Mouse (Mus musculus): ENCODE data around the gene Sytl4.

Sytl4 gene

DNA sequence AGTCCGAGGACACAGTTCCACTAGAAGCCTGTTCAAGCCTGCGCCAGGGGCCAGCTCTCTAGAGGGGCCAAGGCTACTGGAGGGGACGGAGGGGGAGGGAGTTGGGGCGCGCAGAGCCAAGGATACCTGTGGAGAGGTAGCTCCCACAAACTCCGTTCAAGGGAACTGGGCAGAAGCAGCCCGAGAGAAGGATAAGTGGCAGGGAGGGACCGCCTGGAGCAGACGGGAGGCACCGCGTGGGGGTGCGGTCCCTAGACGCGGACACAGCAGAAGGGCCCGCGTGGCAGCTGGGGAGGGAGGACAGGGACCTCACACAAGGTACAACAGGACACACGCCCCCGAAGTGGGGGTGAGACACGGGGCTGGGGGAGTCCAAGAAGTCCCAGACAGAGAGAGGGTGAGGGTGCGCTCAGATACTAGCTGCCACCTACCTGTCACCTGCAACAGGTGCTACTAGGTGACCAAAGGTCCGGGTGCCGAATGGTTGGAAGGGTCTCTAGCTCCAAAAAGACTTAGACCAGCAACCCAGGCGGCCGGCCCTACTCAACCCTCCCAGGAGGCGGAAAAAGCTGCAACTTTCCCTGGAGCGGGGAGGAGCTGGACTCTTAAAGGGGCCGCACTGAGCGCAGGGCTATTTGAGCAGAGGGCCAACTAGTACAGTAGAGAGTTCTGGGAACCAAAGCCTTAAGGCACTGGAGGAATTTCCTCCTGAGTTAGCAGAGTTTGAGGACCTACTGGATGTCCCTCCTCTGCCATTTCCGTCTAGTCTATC lies at the start of gene Sytl4:
Gene Sytl4, minus strand, starts transcription at position 582 of the 772 bp plus-strand sequence.
- no peak for DNase-seq (ENCODE audit: low read depth)

DNA sequence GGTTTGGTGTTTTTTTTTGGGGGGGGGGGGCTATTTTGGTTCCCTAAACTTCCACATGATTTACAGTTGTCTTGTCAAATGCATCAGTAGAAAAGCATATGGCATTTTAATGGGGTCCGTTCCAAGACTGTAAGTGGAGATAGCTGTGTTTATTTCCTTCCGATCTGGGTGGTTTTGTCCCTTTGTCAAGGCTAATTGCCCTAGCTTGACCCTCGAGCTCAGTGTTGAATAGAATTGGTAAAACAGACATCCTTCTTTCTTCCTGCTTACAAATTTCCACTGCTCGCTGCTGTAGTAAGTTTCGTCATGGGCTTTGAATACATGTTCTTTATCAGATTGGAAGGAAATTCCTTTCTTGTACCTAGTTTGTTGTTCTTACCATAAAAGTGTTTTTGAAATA lies 39.1 kb upstream of the Sytl4 start:
- no peak for DNase-seq (ENCODE audit: low read depth)

DNA sequence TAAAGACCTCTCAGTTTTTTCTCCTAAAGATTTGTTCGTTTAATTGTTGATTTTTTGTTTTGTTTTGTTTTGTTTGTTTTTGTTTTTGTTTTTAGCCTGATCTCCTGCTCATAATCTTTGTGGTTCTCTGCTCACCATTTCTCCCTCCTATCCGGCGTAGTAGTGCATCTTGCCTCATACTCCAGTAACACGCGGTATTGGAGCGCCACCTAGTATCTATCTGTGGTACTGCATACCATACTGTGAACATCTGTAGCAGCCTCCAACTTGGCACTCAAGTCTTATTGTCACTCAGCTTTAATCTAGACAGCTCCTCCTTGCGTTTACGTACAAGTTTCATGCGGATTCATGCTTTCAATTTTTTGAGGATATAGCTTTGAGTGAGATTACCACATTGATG lies 37.4 kb upstream of the Sytl4 start:
- peak; percentile 78 for DNase-seq (ENCODE audit: low read depth)

DNA sequence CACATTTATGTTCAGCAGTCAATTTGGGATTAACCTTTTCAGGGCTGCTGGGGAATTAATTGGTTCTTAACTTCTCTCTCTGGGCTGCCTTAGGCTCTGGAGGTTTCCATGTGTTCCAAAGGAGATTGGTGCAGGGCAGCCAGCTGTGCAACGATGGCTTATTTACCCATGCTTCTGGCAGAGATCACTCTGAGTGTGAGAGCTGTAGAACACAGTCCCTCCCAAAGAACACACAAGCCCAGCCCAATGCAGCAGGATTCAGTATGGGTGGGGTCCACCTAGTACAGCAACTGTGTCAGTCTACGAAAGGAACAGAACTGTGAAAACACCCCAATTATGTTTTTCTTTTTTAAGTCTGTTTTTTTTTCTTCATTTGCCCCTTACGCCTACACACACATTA lies 14.3 kb upstream of the Sytl4 start:
- DNase-seq (ENCODE audit: low read depth) = no peak

DNA sequence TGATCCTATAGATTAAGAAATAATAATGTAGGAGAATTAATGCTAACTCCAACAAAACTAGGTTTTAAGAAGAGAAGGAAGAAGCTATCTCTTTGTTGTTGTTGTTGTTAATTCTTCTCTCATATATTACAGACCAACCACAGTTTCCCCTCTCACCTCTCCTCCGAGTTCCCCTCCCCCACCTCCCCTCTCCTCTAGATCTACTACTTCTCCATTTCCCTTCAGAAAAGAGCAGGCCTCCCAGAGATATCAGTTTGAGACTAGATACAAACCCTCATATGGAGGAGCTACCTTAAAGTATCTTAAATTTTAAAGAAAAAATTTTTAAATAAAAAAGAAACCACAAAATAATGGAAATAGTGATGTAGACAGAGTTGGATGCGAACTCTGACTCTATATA lies 17.0 kb downstream of the Sytl4 start:
- no peak for DNase-seq (ENCODE audit: low read depth)

DNA sequence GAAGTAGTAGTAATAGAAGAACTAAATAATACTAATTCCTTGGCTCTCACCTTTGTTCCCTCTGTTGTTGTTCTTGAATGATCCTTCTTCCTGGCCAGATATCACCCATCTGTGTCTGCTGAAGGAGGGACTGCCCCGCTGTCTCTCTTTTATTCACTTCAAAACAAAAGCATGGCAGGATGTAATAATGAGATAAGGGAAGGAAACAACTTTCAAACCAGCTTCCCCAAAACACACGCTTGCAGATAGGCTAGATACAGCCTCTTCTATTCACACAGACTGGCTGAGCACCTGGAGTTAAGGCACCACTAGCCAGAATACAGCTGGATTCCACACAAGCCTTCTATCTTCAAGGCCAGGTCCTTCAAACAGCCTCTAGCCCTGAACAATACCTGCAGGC lies 21.0 kb downstream of the Sytl4 start:
- no peak for DNase-seq (ENCODE audit: low read depth)

DNA sequence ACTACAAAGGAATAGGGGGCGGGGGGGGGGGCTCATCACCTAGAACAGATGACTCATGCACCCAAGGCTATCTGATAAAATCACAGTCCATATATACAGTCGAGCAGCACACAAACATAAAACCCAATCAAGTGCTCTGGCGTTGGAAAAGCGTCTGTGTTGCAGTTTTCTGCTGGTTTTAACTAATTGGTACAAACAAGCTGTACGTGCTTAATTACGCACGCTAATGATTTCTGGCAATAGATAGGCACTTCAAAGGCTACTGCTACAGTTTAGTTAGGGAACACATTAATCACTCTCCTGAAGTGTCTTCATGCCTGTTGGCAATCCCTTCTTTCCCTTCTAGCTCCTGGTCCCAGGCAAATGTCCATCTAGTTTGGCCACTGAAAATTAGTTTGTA lies 27.0 kb downstream of the Sytl4 start:
- DNase-seq (ENCODE audit: low read depth) = no peak

DNA sequence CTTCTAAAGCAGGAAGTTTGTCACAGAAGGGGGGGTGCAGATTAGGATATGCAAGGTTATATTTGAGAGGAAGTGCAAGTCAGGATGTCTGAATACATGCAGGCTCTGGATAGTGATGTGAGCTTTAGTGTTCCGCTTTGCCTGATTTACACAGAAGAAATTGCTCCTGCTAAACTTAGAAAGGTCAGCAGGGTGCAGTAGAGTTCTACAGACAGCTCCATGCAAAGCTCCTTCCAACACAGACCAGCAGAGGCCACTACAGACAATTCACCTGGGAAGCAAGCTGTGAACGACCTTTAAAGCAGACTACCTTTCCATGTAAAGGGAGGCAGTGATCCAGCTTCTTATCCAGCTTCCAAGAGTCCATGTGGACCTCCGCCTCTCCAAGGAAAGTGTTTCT lies 34.2 kb downstream of the Sytl4 start:
- peak; percentile 66 for DNase-seq (ENCODE audit: low read depth)

DNA sequence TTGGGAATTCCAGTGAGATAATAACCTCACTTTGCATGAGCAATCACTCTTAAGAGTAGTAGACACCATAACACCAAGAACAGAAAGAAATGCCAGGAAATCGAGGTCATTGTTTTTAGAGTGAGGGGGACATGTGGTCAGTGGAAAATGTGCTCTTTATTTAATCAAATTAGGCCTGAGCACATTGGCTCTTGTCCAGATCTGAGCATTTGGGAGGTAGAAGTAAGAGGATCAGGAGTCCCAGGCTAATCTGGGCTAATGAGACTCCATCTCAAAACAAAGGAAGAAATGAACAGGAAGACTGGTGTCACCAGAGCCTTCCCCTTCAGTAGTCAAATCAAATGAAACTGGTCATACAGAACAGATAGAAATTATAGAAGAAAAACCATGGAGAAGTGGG lies 42.1 kb downstream of the Sytl4 start:
- DNase-seq (ENCODE audit: low read depth) = no peak

DNA sequence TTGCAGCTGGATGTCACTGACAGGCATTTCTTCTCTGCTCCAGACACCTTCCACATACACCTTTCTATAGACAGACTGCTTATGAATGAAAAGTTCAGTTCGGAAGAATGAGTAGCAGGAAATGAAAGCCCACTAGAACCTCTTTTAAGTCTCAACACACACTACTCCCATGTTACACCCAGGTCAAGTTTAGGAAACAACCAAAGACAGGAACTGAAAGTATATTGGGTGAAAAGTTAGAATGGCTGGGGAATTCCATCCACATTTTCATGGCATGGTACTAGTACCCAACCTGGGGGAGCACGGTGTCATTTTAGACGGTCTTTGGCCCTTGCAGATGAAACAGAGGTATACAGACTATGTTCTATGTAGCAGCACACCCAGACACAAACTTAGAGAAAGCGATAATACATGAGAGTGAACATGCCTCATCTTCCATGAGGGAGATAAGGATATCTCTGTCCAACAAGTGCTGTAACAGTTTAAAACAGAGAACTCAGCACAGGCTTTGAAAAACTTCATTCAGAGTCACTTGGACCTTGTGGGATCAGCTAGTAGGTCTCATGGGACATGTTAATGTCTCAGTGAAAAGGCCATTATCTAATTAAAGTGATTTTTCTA lies 44.9 kb downstream of the Sytl4 start:
- no peak for DNase-seq (ENCODE audit: low read depth)

DNA sequence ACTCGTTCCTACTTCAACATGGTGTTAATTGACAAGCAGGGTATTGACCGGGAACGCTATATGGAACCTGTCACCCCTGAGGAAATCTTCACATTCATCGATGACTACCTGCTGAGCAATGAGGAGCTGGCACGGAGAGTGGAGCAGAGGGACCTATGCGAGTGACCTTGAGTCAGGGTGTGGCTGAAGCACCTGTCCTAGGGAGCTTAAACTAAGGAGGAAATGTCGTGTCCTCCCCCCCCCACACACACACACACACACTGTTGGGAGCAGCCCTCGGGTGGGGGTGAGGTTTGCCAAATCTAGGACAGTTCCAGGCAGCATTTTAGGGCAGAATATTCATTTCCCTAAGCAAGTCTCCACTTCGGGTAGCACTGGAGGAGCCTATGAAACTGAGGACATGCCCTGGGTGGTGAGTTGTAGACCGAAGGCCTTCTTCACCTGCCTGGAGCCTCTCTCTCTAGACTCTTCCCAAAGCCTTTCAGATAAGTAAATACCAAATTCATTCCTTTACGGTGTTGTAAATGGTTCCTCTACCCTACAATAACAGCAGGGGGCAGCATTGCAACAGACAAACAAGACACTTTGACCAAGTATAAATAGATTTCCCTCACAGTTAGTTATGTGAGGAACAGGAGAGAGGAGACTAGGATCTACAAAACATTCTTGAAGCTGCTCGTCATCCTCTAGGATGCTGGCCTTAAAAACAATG lies 50.2 kb downstream of the Sytl4 start:
- DNase-seq (ENCODE audit: low read depth) = peak; percentile 71

DNA sequence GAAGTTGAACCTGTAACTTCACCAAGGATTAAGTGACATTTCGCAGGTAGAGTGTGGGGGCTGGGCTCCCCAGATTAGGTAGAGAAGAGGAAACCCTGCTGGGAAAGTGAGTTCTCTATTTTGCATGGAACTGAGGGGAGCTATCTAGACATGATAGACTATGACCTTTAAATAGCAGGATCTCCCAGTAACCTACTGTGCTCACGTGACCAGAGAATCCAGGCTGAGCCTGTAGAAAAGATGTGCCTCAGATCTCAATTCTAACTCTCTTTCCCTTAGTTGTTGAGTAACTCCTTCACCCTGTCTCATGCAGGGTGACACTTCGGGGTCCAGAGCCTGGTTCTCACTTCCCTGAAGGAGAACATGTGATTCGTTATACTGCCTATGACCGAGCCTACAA lies 54.9 kb downstream of the Sytl4 start:
- DNase-seq (ENCODE audit: low read depth) = no peak

DNA sequence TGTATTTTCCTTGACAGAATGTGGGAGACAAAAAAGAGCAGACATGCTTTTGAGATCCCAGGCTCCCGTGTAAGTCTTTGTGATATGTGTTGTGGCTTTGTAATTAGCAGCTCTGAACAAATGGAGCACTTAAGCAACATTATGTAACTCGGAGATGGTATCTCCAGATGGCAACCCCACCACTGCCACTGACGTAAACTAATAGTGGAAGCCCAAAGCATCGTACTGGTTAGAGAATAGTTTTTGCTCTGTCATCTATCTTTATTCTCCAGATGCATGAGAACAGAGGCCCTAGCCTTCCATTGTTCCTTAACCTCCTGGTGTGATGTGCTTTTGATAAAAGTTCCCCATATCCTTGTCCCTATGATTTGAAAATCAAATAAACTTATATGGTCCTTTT lies 60.4 kb downstream of the Sytl4 start:
- no peak for DNase-seq (ENCODE audit: low read depth)

DNA sequence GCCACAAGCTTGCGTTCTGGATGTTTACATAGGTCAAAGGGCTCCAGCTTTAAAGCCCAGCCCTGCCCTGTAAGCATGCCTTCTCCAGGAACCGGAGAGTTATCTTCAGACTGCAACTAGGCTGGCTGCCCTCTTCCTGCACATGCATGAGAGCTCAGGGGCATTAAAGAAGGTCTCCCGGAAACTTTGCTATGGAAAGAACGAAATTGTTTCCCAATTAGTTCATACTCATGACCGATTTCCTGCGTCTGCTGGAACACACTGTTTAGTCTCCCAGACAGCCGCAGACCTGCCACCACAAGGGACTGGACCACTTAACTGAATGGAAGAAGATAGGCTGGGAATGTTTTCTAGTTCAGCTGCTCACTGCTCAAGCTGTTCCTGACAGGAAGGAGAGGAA lies 67.4 kb downstream of the Sytl4 start:
- no peak for DNase-seq (ENCODE audit: low read depth)

DNA sequence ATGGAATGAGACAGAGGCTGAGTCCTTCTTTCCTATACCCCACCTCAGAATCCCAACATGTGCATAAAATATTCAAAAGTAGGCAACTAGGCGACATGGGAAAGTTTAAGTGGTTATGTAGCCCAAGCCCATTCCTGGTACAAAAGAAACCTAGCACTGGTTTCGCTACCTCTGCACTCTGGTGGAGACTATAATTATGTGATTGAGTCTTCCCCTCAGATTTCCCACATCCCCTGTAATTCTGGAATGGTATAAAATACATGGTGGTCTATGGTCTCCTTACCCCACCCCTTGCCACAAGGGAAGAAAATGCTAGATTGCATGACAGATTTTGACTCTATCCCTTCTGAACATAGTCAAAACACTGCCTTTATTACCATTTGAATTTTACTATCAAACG lies 68.6 kb downstream of the Sytl4 start:
- no peak for DNase-seq (ENCODE audit: low read depth)

DNA sequence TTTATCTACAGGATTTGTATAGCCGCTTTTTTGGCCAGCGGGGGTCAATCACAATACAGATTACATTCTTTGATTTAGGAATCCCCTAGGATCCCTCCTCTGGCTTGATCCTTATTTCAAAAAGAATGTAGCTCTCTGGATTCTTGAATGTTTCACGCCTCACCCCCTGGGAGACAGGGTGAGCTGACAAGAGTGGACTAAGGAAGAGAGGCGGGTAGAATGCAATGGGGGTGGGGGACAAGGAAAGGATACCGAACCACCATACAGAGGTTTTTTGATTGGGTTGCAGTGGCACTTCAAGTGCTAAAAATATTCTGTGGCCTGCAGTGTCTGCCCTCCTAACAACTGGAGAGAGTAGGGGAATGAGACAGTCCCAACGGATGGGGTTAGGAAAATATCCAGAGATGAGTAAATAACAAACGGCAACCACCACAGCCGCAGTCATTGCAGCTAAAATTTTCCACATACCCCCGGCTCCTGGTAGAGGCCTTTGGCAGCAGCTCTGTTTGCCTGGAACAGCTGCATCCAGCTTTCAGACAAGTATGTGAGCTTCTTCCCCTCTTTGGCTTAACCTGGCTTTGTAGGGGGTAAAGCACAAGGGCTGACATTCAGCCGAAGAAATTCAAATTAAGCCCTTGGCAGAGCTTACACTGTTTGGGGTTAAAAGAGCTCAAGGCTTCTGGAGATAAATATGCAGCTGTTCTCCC lies 70.1 kb downstream of the Sytl4 start:
- DNase-seq (ENCODE audit: low read depth) = peak; percentile 48

DNA sequence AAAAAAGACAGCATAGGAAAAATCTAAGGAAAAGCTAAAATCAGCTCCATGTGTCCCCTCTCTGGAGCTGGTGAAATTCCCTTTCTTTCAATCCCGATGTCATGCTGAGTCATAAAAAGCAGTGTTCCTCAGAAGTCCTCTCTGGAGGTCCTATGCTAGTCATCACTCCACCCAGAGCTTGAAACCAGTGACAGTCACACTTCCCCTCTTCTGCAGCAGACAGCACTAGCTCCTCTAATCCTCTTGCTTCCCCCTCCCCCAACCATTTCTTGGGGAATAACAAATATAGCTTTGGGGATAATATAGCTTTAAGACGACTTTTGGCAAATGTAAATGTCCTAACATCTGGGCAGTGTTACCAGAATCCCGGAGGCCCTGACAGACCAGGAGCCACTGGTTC lies 73.4 kb downstream of the Sytl4 start, which contains the start of gene Srpx2:
Gene Srpx2, plus strand, starts transcription at position 166 of the 400 bp plus-strand sequence.
- DNase-seq (ENCODE audit: low read depth) = peak; percentile 8

DNA sequence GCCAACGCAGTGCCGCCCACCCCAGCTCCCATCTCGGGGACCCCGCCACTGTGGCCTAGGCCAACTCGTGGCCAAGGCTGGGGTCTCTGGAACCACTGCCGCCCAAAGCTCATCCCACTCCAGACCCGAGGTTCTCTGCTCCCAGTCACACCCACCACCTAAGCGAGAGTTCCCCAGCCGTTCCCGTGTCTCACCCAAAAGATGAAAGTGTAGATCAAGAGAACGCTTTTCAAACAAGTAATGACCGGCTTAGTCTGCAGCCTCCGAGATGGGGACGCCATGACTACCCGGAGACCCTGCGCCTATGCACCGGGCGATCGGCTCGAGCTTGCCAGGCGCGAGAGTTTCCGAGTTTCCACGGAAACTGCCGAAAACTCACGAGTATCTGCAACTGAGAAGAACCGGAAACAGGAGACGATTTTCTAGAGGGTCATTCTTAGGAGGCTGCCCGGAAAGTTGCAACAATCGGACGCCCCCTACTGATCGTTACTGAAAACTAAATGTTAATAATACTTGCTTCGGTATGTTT lies 83.5 kb downstream of the Sytl4 start, which contains the start of gene Tspan6:
Gene Tspan6, minus strand, starts transcription at position 416 of the 529 bp plus-strand sequence.
- DNase-seq (ENCODE audit: low read depth) = peak; percentile 90

DNA sequence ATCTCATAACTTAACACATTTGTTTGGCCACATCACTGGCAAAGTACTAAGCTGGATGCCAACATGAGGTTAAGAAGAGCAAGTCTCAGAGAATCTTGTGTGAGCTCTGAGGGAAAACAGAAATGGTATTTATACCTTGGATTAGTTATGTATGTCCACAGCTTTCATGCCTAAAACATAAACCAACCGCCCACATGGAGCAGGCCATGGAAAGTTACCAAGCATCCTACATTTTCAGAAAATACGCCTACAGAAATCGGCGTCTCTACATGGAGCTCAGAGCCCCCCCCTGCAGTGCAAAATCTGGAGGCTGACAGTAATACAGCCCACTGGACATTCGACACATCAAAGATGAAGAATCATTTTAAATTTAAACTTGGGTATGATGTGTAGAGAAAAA lies 93.5 kb downstream of the Sytl4 start:
- no peak for DNase-seq (ENCODE audit: low read depth)

DNA sequence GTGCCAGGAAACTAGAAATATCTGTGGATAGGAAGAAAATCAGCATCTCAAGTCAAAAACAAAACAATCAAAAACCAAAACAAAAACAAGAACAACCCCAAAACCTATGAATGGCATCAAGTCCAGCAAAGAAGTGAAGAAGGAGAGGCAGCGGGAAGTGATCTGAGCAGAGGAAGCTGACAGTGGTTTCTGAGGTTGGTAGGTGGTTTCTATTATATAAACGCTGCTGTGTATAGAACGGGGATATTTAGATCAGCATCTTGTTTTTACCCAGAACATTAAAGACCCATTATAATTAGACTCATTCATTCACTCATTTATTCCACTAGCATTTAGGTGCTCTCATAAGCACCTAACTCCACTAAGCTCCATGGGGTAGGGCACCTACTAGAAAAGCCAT lies 94.3 kb downstream of the Sytl4 start:
- no peak for DNase-seq (ENCODE audit: low read depth)
